Mouse (Mus musculus) MEL (cell line): ENCODE measurements around the gene Rab39. TPM values are rescaled to one million over a fixed set of nuclear protein-coding genes. Genes with fewer than 3 reads are reported as not detected.

ENCODE experiments used
- DNase-seq: peaks from one replicate; pipeline ENCODE4 v3.0.0; 2011; ENCODE audit warnings: low read depth, low spot score
- H3K27ac ChIP-seq: 2 replicates; pipeline ENCODE4 v1.5.1; 2012; ENCODE audit warnings: low read depth, mild to moderate bottlenecking, control low read depth, low read length, moderate library complexity; ENCODE audit not compliant: control insufficient read depth
- H3K27me3 ChIP-seq, 2 experiments: fragments of 150-350 bp in 1 of 2; sonication (generic) in 1 of 2; 2 replicates each; pipeline ENCODE4 v1.6.1; 2012; ENCODE audit warnings: low read length in 2 of 2, mild to moderate bottlenecking in 2 of 2, improper control_type of control experiment in 1 of 2, moderate library complexity in 1 of 2; ENCODE audit not compliant: insufficient read depth in 2 of 2, control insufficient read depth in 1 of 2
- H3K36me3 ChIP-seq, 2 experiments: 2 replicates each; pipeline ENCODE4 v1.6.1; 2012 to 2014; ENCODE audit warnings: low read length in 2 of 2, improper control_type of control experiment in 1 of 2, inconsistent platforms in 1 of 2, mild to moderate bottlenecking in 1 of 2; ENCODE audit not compliant: insufficient read depth in 2 of 2, control insufficient read depth in 1 of 2
- H3K4me1 ChIP-seq, 2 experiments: fragments of 150-350 bp in 1 of 2; sonication (generic) in 1 of 2; 2 replicates each; pipeline ENCODE4 v1.6.1; 2012; ENCODE audit warnings: low read length in 2 of 2, improper control_type of control experiment in 1 of 2, mild to moderate bottlenecking in 1 of 2; ENCODE audit not compliant: insufficient read depth in 2 of 2, control insufficient read depth in 1 of 2
- H3K4me3 ChIP-seq, 2 experiments: fragments of 150-350 bp in 1 of 2; sonication (generic) in 1 of 2; 2 replicates each; pipeline ENCODE4 v1.5.1; 2012; ENCODE audit warnings: low read depth in 2 of 2, low read length in 2 of 2, mild to moderate bottlenecking in 2 of 2, moderate library complexity in 2 of 2, control low read depth in 1 of 2, improper control_type of control experiment in 1 of 2; ENCODE audit not compliant: control insufficient read depth in 1 of 2, insufficient read depth in 1 of 2
- H3K79me2 ChIP-seq: 2 replicates; pipeline ENCODE4 v1.6.1; 2012; ENCODE audit warnings: mild to moderate bottlenecking, low read length, moderate library complexity; ENCODE audit not compliant: control insufficient read depth, poor library complexity, insufficient read depth
- H3K9ac ChIP-seq: 2 replicates; pipeline ENCODE4 v1.6.1; 2012; ENCODE audit warnings: low read depth, mild to moderate bottlenecking, control low read depth, low read length, moderate library complexity; ENCODE audit not compliant: control insufficient read depth, poor library complexity, severe bottlenecking
- H3K9me3 ChIP-seq: fragments of 150-350 bp; sonication (generic); replicated peaks from 2 replicates; pipeline ENCODE4 v1.6.1; 2012; ENCODE audit warnings: mild to moderate bottlenecking, low read length, improper control_type of control experiment, moderate library complexity; ENCODE audit not compliant: insufficient read depth
- BHLHE40 ChIP-seq: IDR thresholded peaks from 2 replicates; pipeline ENCODE4 v1.6.1; 2012; ENCODE audit warnings: low read depth, mild to moderate bottlenecking, inconsistent platforms, low read length, improper control_type of control experiment, borderline replicate concordance
- CHD1 ChIP-seq: IDR thresholded peaks from 2 replicates; pipeline ENCODE4 v1.6.1; 2012; ENCODE audit warnings: low read depth, mild to moderate bottlenecking, inconsistent platforms, low read length, improper control_type of control experiment
- CHD2 ChIP-seq: IDR thresholded peaks from 2 replicates; pipeline ENCODE4 v1.6.1; 2011; ENCODE audit warnings: low read length, improper control_type of control experiment
- CTCF ChIP-seq, 3 experiments: IDR thresholded peaks in 2 of 3; conservative IDR thresholded peaks in 1 of 3; 2 replicates each; pipeline ENCODE4 v1.5.1; 2011 to 2012; ENCODE audit warnings: low read length in 3 of 3, low read depth in 2 of 3, mild to moderate bottlenecking in 2 of 3, improper control_type of control experiment in 1 of 3, inconsistent platforms in 1 of 3, mixed read lengths in 1 of 3, moderate library complexity in 1 of 3; ENCODE audit not compliant: control insufficient read depth in 1 of 3, insufficient read depth in 1 of 3, poor library complexity in 1 of 3, severe bottlenecking in 1 of 3
- E2F4 ChIP-seq: IDR thresholded peaks from 2 replicates; pipeline ENCODE4 v1.6.1; 2011; ENCODE audit warnings: low read depth, low read length, improper control_type of control experiment, borderline replicate concordance
- ELF1 ChIP-seq: IDR thresholded peaks from 2 replicates; pipeline ENCODE4 v1.6.1; 2014; ENCODE audit warnings: low read depth, mild to moderate bottlenecking, inconsistent platforms, low read length, improper control_type of control experiment, moderate library complexity
- EP300 ChIP-seq, 2 experiments: IDR thresholded peaks; 2 replicates each; pipeline ENCODE4 v1.6.1; 2011; ENCODE audit warnings: improper control_type of control experiment in 2 of 2, low read length in 2 of 2, low read depth in 1 of 2, mild to moderate bottlenecking in 1 of 2
- ETS1 ChIP-seq: IDR thresholded peaks from 2 replicates; pipeline ENCODE4 v1.6.1; 2012; ENCODE audit warnings: low read depth, mild to moderate bottlenecking, inconsistent platforms, low read length, improper control_type of control experiment, moderate library complexity
- GABPA ChIP-seq: IDR thresholded peaks from 2 replicates; pipeline ENCODE4 v1.6.1; 2012; ENCODE audit warnings: low read depth, mild to moderate bottlenecking, inconsistent platforms, low read length, improper control_type of control experiment, moderate library complexity
- KAT2A ChIP-seq: conservative IDR thresholded peaks from 2 replicates; pipeline ENCODE4 v1.6.1; 2012; ENCODE audit warnings: low read depth, low read length, improper control_type of control experiment, inconsistent platforms
- MAFK ChIP-seq: IDR thresholded peaks from 2 replicates; pipeline ENCODE4 v1.6.1; 2011; ENCODE audit warnings: low read depth, mild to moderate bottlenecking, low read length, improper control_type of control experiment, borderline replicate concordance
- MAX ChIP-seq: IDR thresholded peaks from 2 replicates; pipeline ENCODE4 v1.6.1; 2011; ENCODE audit warnings: low read length, improper control_type of control experiment
- MEF2A ChIP-seq: IDR thresholded peaks from 2 replicates; pipeline ENCODE4 v1.6.1; 2014; ENCODE audit warnings: low read depth, mild to moderate bottlenecking, inconsistent platforms, low read length, improper control_type of control experiment; ENCODE audit not compliant: poor library complexity, insufficient replicate concordance, severe bottlenecking; ENCODE audit errors: extremely low read depth
- MXI1 ChIP-seq: IDR thresholded peaks from 2 replicates; pipeline ENCODE4 v1.6.1; 2011; ENCODE audit warnings: mild to moderate bottlenecking, low read depth, low read length, improper control_type of control experiment
- MYB ChIP-seq: IDR thresholded peaks from 2 replicates; pipeline ENCODE4 v1.6.1; 2011; ENCODE audit warnings: mild to moderate bottlenecking, low read depth, low read length, improper control_type of control experiment
- MYC ChIP-seq: IDR thresholded peaks from 2 replicates; pipeline ENCODE4 v1.6.1; 2011; ENCODE audit warnings: low read depth, mild to moderate bottlenecking, low read length, improper control_type of control experiment, moderate library complexity
- NELFE ChIP-seq: IDR thresholded peaks from 2 replicates; pipeline ENCODE4 v1.6.1; 2011; ENCODE audit warnings: low read depth, low read length, improper control_type of control experiment
- NRF1 ChIP-seq: IDR thresholded peaks from 2 replicates; pipeline ENCODE4 v1.6.1; 2014; ENCODE audit warnings: low read depth, mild to moderate bottlenecking, inconsistent platforms, low read length, improper control_type of control experiment, moderate library complexity; ENCODE audit not compliant: poor library complexity, insufficient read depth, severe bottlenecking
- POLR2A ChIP-seq, 2 experiments: IDR thresholded peaks; 2 replicates each; pipeline ENCODE4 v1.6.1; 2011 to 2012; ENCODE audit warnings: low read length in 2 of 2, mild to moderate bottlenecking in 2 of 2, control low read depth in 1 of 2, improper control_type of control experiment in 1 of 2, low read depth in 1 of 2, moderate library complexity in 1 of 2; ENCODE audit not compliant: control insufficient read depth in 1 of 2, insufficient read depth in 1 of 2, poor library complexity in 1 of 2
- POLR2AphosphoS2 ChIP-seq: IDR thresholded peaks from 2 replicates; pipeline ENCODE4 v1.6.1; 2011; ENCODE audit warnings: low read length, improper control_type of control experiment
- POLR2AphosphoS5 ChIP-seq: IDR thresholded peaks from 2 replicates; pipeline ENCODE4 v1.6.1; 2012; ENCODE audit warnings: low read depth, borderline replicate concordance, mild to moderate bottlenecking, inconsistent platforms, low read length, moderate library complexity, mixed read lengths
- RAD21 ChIP-seq: IDR thresholded peaks from 2 replicates; pipeline ENCODE4 v1.6.1; 2011; ENCODE audit warnings: mild to moderate bottlenecking, low read depth, low read length, improper control_type of control experiment
- SIN3A ChIP-seq: IDR thresholded peaks from 2 replicates; pipeline ENCODE4 v1.6.1; 2012; ENCODE audit warnings: low read length, improper control_type of control experiment, inconsistent platforms
- TCF12 ChIP-seq: IDR thresholded peaks from 2 replicates; pipeline ENCODE4 v1.6.1; 2014; ENCODE audit warnings: low read depth, mild to moderate bottlenecking, inconsistent platforms, low read length, improper control_type of control experiment, moderate library complexity
- UBTF ChIP-seq: IDR thresholded peaks from 2 replicates; pipeline ENCODE4 v1.6.1; 2012; ENCODE audit warnings: low read depth, mild to moderate bottlenecking, inconsistent platforms, low read length, improper control_type of control experiment, moderate library complexity, borderline replicate concordance; ENCODE audit not compliant: insufficient read depth
- USF1 ChIP-seq: IDR thresholded peaks from 2 replicates; pipeline ENCODE4 v1.6.1; 2014; ENCODE audit warnings: low read depth, mild to moderate bottlenecking, inconsistent platforms, low read length, improper control_type of control experiment, moderate library complexity
- ZMIZ1 ChIP-seq: IDR thresholded peaks from 2 replicates; pipeline ENCODE4 v1.6.1; 2012; ENCODE audit warnings: low read depth, mild to moderate bottlenecking, inconsistent platforms, low read length, improper control_type of control experiment, moderate library complexity
- ZNF384 ChIP-seq: IDR thresholded peaks from 2 replicates; pipeline ENCODE4 v1.6.1; 2012; ENCODE audit warnings: low read depth, mild to moderate bottlenecking, inconsistent platforms, low read length, improper control_type of control experiment
- polyA plus RNA-seq, 2 experiments: library from polyadenylated mRNA; stranded (reverse) in 1 of 2; unstranded in 1 of 2; fragments of >175 nt in 1 of 2; fragments of >200 nt in 1 of 2; gene quantifications; 2 replicates each; pipeline versions ENCODE4 v1.2.1 to v1.2.4; 2012; ENCODE audit warnings: low replicate concordance in 2 of 2, low read depth in 1 of 2; ENCODE audit not compliant: insufficient read length in 2 of 2, insufficient read depth in 1 of 2, missing spikeins in 1 of 2
- total RNA-seq: library from RNA; depleted of rRNA; stranded (reverse); fragments of 300-350 nt; gene quantifications from 2 replicates; pipeline ENCODE4 v1.2.3, GENCODE M21; 2012

Gene Rab39
- total and polyA plus RNA-seq, 3 experiments = 0.10 TPM; not detected in 2

DNA sequence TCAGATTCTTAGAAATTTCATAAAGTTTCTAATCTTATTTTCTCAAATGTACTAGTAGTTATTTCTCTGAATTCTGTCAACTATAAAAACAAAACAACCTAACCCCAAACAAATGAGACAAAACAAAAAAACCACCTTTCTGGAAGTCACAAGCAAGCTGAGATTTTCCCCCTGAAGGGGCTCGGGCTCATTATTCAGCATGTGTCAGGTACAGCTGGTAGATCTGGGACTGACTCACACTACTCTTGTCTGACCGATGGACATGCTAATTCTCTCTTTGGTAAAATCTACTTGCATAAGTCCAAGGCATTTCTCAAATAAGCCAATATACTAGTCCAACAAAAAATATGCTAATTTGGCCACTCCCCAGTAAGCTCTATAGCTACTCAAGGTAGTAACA is 41.2 kb downstream of the Rab39 start:
- no peak for DNase-seq
- H3K27me3 ChIP-seq = no peaks in the 10 kb centered on the region; a peak in 1 of 4 replicates
- H3K27ac ChIP-seq = no peak overlapping the region
- peaks cover 15% of the 10 kb centered on the region in 2 experiments for H3K4me1 ChIP-seq
- H3K9ac ChIP-seq = no peak overlapping the region
- H3K79me2 ChIP-seq = peaks cover 49% of the 10 kb centered on the region
- TF ChIP-seq CHD2 (no peak), MAX (no peak), USF1 (no peak), MEF2A (no peak), POLR2A (IDR thresholded peaks at IDR 0.05; ENCODE audit: control insufficient read depth in 1 of 2, insufficient read depth in 1 of 2, low read depth in 1 of 2, low read length in 2 of 2, poor library complexity in 1 of 2) (no peak), MXI1 (no peak), CTCF (IDR thresholded peaks at IDR 0.05 in 2 of 3, conservative IDR thresholded peaks at IDR 0.05 in 1 of 3; ENCODE audit: control insufficient read depth in 1 of 3, insufficient read depth in 1 of 3, low read depth in 2 of 3, low read length in 3 of 3, poor library complexity in 1 of 3, severe bottlenecking in 1 of 3) (no peak), MAFK (no peak), GABPA (no peak), UBTF (no peak), ZNF384 (no peak), MYB (no peak), KAT2A (no peak), E2F4 (no peak), TCF12 (no peak), RAD21 (no peak), MYC (no peak), ELF1 (no peak), POLR2AphosphoS2 (no peak)
- H3K4me3 ChIP-seq = no peak overlapping the region
- H3K9me3 ChIP-seq = no peaks in the 10 kb centered on the region
- peaks cover 4 to 50% of the 10 kb centered on the region in 2 experiments for H3K36me3 ChIP-seq

DNA sequence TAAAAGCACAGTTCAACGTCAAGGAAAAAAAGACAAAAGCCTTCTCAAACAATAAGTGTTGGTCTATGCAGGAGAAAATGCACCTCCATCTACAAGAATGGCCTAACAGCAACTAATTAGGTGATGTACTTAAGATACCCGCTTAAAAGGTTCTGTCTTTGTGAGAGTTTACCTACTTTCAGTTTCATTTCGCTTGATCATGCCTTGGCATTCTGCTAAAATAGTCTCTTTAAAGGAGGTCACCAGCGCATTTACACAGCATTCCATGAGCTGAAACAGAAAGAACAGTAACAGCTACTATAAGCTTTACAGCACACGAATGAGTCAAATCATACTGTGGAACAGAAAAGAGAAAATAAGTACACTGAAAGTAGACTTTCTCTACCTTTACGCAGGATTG is 71.2 kb downstream of the Rab39 start:
- no peaks in the 10 kb centered on the region for H3K4me1 ChIP-seq
- H3K79me2 ChIP-seq = no peaks in the 10 kb centered on the region
- no peaks in the 10 kb centered on the region for H3K27me3 ChIP-seq
- TF ChIP-seq ETS1 (no peak), POLR2AphosphoS5 (no peak), EP300 (IDR thresholded peaks at IDR 0.05; ENCODE audit: low read depth in 1 of 2, low read length in 2 of 2) (no peak), BHLHE40 (no peak), NRF1 (no peak), ELF1 (no peak), ZNF384 (no peak), ZMIZ1 (no peak), NELFE (no peak), MAFK (no peak), CHD1 (no peak), POLR2AphosphoS2 (no peak), CHD2 (no peak), SIN3A (no peak), E2F4 (no peak), POLR2A (IDR thresholded peaks at IDR 0.05; ENCODE audit: control insufficient read depth in 1 of 2, insufficient read depth in 1 of 2, low read depth in 1 of 2, low read length in 2 of 2, poor library complexity in 1 of 2) (no peak)
- no peak overlapping the region for H3K4me3 ChIP-seq
- DNase-seq = no peak
- H3K9ac ChIP-seq = no peak overlapping the region
- H3K36me3 ChIP-seq = peaks cover 0 to 41% of the 10 kb centered on the region in 2 experiments; a peak in 2 of 4 replicates
- no peaks in the 10 kb centered on the region for H3K9me3 ChIP-seq
- H3K27ac ChIP-seq = no peak overlapping the region
